Mouse (Mus musculus): ENCODE data around the gene Zfp808. TPM values are rescaled to one million over a fixed set of nuclear protein-coding genes. Genes with fewer than 3 reads are reported as not detected.

Gene Zfp808
- polyA plus RNA-seq, 1 experiment from 2014 or later = 11.9 TPM

- no peak overlapping the region for H3K27ac ChIP-seq (ENCODE audit: low read depth, low read length)
- no peak overlapping the region for H3K4me2 ChIP-seq
- H3K27me3 ChIP-seq (ENCODE audit: control insufficient read depth, insufficient read depth, low read length) = no peaks in the 10 kb centered on the region
- no peaks in the 10 kb centered on the region for H3K4me1 ChIP-seq (ENCODE audit: control insufficient read depth, insufficient read depth, low read length)
- ATAC-seq (ENCODE audit: low FRiP score) (no peak), DNase-seq (ENCODE audit: low spot score, missing footprints) (no peak)
- 83% methylated on average over 4 of the region's 4 CpGs for WGBS
- no peak overlapping the region for H3K9ac ChIP-seq (ENCODE audit: low read length)
- H3K4me3 ChIP-seq (ENCODE audit: low read depth, low read length) = no peak overlapping the region
- H3K9me3 ChIP-seq (ENCODE audit: control insufficient read depth, low read length) = peaks cover 20% of the 10 kb centered on the region; the same call in 1 of the 2 replicates
- no peaks in the 10 kb centered on the region for H3K36me3 ChIP-seq (ENCODE audit: control insufficient read depth, insufficient read depth, low read length)
Measured at GRCm38 (mm10) chr13:62263392-62263791, 133.7 kb downstream of the Zfp808 start.
